Mouse (Mus musculus): ENCODE results near the gene Adh6a.

GRCm38 (mm10) chr3:138358856-138359255 is 45.8 kb downstream of the Adh6a start:
- TF ChIP-seq CTCF (IDR thresholded peaks at IDR 0.05), result no peak
- no peak for TF ChIP-seq EP300 (IDR thresholded peaks at IDR 0.05; ENCODE audit: insufficient read depth, low read depth, low read length)
- no peak for TF ChIP-seq POLR2A (IDR thresholded peaks at IDR 0.05; ENCODE audit: insufficient read depth, low read depth, low read length)
